Mouse (Mus musculus) G1E (cell line): ENCODE results near the gene Gal3st3.

Experiments
- CTCF ChIP-seq: IDR thresholded peaks from 2 replicates; pipeline ENCODE4 v1.5.1; 2012; ENCODE audit warnings: low read depth, low read length, inconsistent platforms, mixed read lengths
- GATA1 ChIP-seq: IDR thresholded peaks from 2 replicates; pipeline ENCODE4 v1.6.1; 2012; ENCODE audit warnings: borderline replicate concordance, low read length, inconsistent platforms, mixed read lengths
- TAL1 ChIP-seq: conservative IDR thresholded peaks from 2 replicates; pipeline ENCODE4 v1.6.1; 2012; ENCODE audit warnings: low read depth, low read length, inconsistent platforms, mixed read lengths

DNA sequence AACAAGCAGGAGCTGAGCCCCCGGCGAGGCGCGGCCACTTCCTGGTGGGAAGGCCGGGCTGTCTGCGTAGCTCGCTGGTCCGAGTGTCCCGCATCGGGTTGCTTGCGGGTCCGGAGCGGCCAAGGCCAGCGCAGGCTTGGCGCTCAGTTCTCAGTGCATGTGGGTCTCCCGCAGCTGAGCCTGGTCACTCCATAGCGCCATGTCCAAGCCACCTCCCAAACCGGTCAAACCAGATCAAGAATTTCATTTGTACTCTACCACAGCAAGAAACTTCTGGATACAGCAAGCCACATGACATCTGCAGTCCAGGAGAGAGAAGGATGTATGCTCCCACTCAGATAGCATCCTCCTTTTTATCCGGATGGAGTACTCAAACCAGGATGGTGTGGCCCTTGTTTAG, 29.8 kb downstream of the Gal3st3 start:
- TF ChIP-seq CTCF, result no peak
- TF ChIP-seq TAL1, result no peak
- no peak for TF ChIP-seq GATA1
